Mouse (Mus musculus) bone marrow macrophage, adult 2 months (primary cell): ENCODE data around the gene Kcne2. TPM values are rescaled to one million over a fixed set of nuclear protein-coding genes. Genes with fewer than 3 reads are reported as not detected.

Experiments used
- H3K27ac ChIP-seq: 2 replicates; pipeline ENCODE4 v1.5.1; 2012; ENCODE audit warnings: low read depth, low read length; ENCODE audit not compliant: insufficient read depth
- H3K4me1 ChIP-seq: 2 replicates; pipeline ENCODE4 v1.6.1; 2012; ENCODE audit warnings: low read length; ENCODE audit not compliant: control insufficient read depth, insufficient read depth
- H3K4me3 ChIP-seq: 2 replicates; pipeline ENCODE4 v1.5.1; 2012; ENCODE audit warnings: mild to moderate bottlenecking, low read length, moderate library complexity; ENCODE audit not compliant: insufficient read depth
- CTCF ChIP-seq: IDR thresholded peaks from 2 replicates; pipeline ENCODE4 v1.5.1; 2012; ENCODE audit warnings: low read depth, mild to moderate bottlenecking, low read length, moderate library complexity
- POLR2A ChIP-seq: IDR thresholded peaks from 2 replicates; pipeline ENCODE4 v1.6.1; 2012; ENCODE audit warnings: mild to moderate bottlenecking, low read depth, low read length, borderline replicate concordance
- polyA plus RNA-seq: library from polyadenylated mRNA; stranded (reverse); fragments of >200 nt; gene quantifications from 2 replicates; pipeline ENCODE4 v1.2.4, GENCODE M21; 2012; ENCODE audit not compliant: missing spikeins, insufficient read depth, insufficient read length

Kcne2 gene
- polyA plus RNA-seq, 1 experiment: not detected

- TF ChIP-seq POLR2A: no peak
- Histone ChIP-seq H3K4me3 (no peak overlapping the region), H3K27ac (no peak overlapping the region), H3K4me1 (no peaks in the 10 kb centered on the region)
Observed at GRCm38 (mm10) chr16:92330966-92331365, 38.8 kb downstream of the Kcne2 start.

GRCm38 (mm10) chr16:92334600-92334999 lies 42.4 kb downstream of the Kcne2 start:
- TF ChIP-seq POLR2A: no peak
- no peak for TF ChIP-seq CTCF
- H3K27ac ChIP-seq: no peak overlapping the region
- H3K4me3 ChIP-seq: no peak overlapping the region
- no peaks in the 10 kb centered on the region for H3K4me1 ChIP-seq

- Histone ChIP-seq H3K4me3 (no peak overlapping the region), H3K4me1 (no peaks in the 10 kb centered on the region), H3K27ac (no peak overlapping the region)
- peak; percentile 67 for TF ChIP-seq CTCF
- no peak for TF ChIP-seq POLR2A
Observed at GRCm38 (mm10) chr16:92336280-92336679, 44.1 kb downstream of the Kcne2 start.

- TF ChIP-seq CTCF (peak; percentile 93), POLR2A (no peak)
Observed at GRCm38 (mm10) chr16:92340612-92341511, 48.7 kb downstream of the Kcne2 start.

GRCm38 (mm10) chr16:92345177-92345576 lies 53.0 kb downstream of the Kcne2 start:
- TF ChIP-seq CTCF (no peak), POLR2A (no peak)
- H3K4me1 ChIP-seq: no peaks in the 10 kb centered on the region
- no peak overlapping the region for H3K4me3 ChIP-seq
- H3K27ac ChIP-seq: no peak overlapping the region

More at GRCm38 (mm10) chr16:92340612-92341511, 48.7 kb downstream of the Kcne2 start:
- Histone ChIP-seq H3K27ac (no peak overlapping the region), H3K4me1 (no peaks in the 10 kb centered on the region), H3K4me3 (peak overlapping the region; percentile 40)

- Histone ChIP-seq H3K27ac (no peak overlapping the region), H3K4me3 (no peak overlapping the region), H3K4me1 (no peaks in the 10 kb centered on the region)
- TF ChIP-seq POLR2A: no peak
- no peak for TF ChIP-seq CTCF
Observed at GRCm38 (mm10) chr16:92346297-92346916, 54.2 kb downstream of the Kcne2 start.

Other genes starting within 250 kb of the Kcne2 start
- 28.0 and 32.2 TPM in 2 replicates for gene Mrps6, start 234.1 kb upstream of the Kcne2 start, polyA plus RNA-seq
- not detected in 2 replicates for gene Gm49711, start 234.1 kb upstream of the Kcne2 start, polyA plus RNA-seq
- gene Slc5a3, start 234.1 kb upstream of the Kcne2 start, polyA plus RNA-seq: 6.7 and 7.2 TPM in 2 replicates
- gene Smim11, start 8.9 kb downstream of the Kcne2 start, polyA plus RNA-seq: 68.3 and 95.1 TPM in 2 replicates
- gene Fam243, start 29.1 kb downstream of the Kcne2 start, polyA plus RNA-seq: not detected in 2 replicates
- not detected in 2 replicates for gene Kcne1, start 67.1 kb downstream of the Kcne2 start, polyA plus RNA-seq
- 13.9 and 15.8 TPM in 2 replicates for gene Rcan1, start 178.5 kb downstream of the Kcne2 start, polyA plus RNA-seq
- not detected in 2 replicates for gene Clic6, start 193.3 kb downstream of the Kcne2 start, polyA plus RNA-seq